Mouse (Mus musculus) liver, embryonic 13.5 days (tissue): Measurements from ENCODE around the gene Pogz. TPM values are rescaled to one million over a fixed set of nuclear protein-coding genes. Genes with fewer than 3 reads are reported as not detected.

Experiments used
- polyA plus RNA-seq: library from polyadenylated mRNA; unstranded; fragments of >200 nt; fragmentation: Nextera tagmentation; extraction: Ambion mirVana; gene quantifications from 2 replicates; pipeline ENCODE4 v1.2.1, GENCODE M21; 2015

Pogz gene
- polyA plus RNA-seq, 1 experiment from 2014 or later: 2.4 TPM

Other genes starting within 250 kb of the Pogz start
- gene Gm10972, start 194.5 kb upstream of the Pogz start, polyA plus RNA-seq: not detected in 2 replicates
- 4.7 and 5.3 TPM in 2 replicates for gene Tuft1, start 178.7 kb upstream of the Pogz start, polyA plus RNA-seq
- gene Selenbp2, start 144.0 kb upstream of the Pogz start, polyA plus RNA-seq: 6.7 and 8.5 TPM in 2 replicates
- 7.2 and 8.3 TPM in 2 replicates for gene Cgn, start 51.1 kb upstream of the Pogz start, polyA plus RNA-seq
- 201 and 214 TPM in 2 replicates for gene Psmb4, start 49.4 kb downstream of the Pogz start, polyA plus RNA-seq
- gene Selenbp1, start 95.5 kb downstream of the Pogz start, polyA plus RNA-seq: 58.0 and 65.2 TPM in 2 replicates
- 0.96 and 1.8 TPM in 2 replicates for gene Rfx5, start 116.5 kb downstream of the Pogz start, polyA plus RNA-seq
- gene Pi4kb, start 137.2 kb downstream of the Pogz start, polyA plus RNA-seq: 11.6 and 12.4 TPM in 2 replicates
- gene Zfp687, start 177.9 kb downstream of the Pogz start, polyA plus RNA-seq: 5.8 and 8.2 TPM in 2 replicates
- 202 and 204 TPM in 2 replicates for gene Psmd4, start 205.0 kb downstream of the Pogz start, polyA plus RNA-seq